Mouse (Mus musculus) gastrocnemius, postnatal 36 days (tissue): ENCODE results near the gene Slc44a4. TPM values are rescaled to one million over a fixed set of nuclear protein-coding genes. Genes with fewer than 3 reads are reported as not detected.
"Not testable (repeated sequence)": the region's sequence is repeated elsewhere in the genome, so short reads cannot be mapped to it uniquely, and the experiment has no call there.

Source experiments
- DNase-seq, 2 experiments: peaks; one replicate each; pipeline ENCODE4 v3.0.0; 2022
- intact Hi-C: fragments of 180-260 bp; cut with DNase I; formaldehyde crosslinking; loops from one replicate; pipeline ENCODE4 v1.15.1; 2025
- total RNA-seq, 2 experiments: library from RNA; stranded (reverse); gene quantifications; 2 replicates each; pipeline ENCODE4 v1.2.3; 2021

Slc44a4 gene
- total RNA-seq, 2 experiments from 2014 or later = 0.17 TPM; not detected in 1

GRCm38 (mm10) chr17:34957966-34958365 is 43.7 kb downstream of the Slc44a4 start:
- intact Hi-C loops, DNase-seq: not testable (repeated sequence)

- intact Hi-C loops, DNase-seq: not testable (repeated sequence)
Measured at GRCm38 (mm10) chr17:34958734-34959129, 44.5 kb downstream of the Slc44a4 start.

GRCm38 (mm10) chr17:34959130-34959778 is 45.0 kb downstream of the Slc44a4 start, which contains the start of gene Hspa1b:
TSS of gene Hspa1b (minus strand) at chr17:34959238.
- peak; percentile 74 to 83 for DNase-seq
- intact Hi-C loops = not testable (repeated sequence)

DNA sequence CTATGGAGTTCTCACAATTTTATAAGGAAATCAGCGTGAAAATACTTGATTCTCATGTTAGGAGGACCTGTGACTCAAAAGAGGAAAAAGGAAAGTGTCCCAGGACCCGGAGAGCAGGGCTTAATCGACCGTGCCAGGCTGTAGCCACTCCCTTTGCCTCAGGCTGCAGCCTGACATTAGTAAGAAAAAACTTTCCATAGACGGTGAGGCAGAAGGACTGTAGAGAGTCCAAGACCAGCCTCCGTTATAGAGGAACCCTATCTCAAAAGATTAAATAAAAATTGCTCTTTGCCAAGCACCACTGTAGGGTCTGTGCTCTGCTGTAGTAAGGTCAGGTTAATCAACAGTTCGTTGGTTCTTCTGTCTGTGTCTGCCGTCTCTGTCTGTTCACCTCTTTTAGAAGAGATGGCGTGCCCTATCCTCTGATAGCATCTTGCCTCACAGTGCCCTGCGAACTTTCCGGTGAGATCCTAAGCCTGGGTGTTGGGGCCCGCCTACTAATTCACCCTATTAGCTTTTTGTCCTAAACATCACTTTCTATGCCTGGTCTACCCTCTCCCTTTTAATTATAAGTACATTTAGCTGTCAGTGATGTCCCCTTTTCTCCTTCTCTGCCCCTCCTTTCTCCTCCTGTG is 45.7 kb downstream of the Slc44a4 start:
- DNase-seq = no peak
- intact Hi-C loops = no loop called here

DNA sequence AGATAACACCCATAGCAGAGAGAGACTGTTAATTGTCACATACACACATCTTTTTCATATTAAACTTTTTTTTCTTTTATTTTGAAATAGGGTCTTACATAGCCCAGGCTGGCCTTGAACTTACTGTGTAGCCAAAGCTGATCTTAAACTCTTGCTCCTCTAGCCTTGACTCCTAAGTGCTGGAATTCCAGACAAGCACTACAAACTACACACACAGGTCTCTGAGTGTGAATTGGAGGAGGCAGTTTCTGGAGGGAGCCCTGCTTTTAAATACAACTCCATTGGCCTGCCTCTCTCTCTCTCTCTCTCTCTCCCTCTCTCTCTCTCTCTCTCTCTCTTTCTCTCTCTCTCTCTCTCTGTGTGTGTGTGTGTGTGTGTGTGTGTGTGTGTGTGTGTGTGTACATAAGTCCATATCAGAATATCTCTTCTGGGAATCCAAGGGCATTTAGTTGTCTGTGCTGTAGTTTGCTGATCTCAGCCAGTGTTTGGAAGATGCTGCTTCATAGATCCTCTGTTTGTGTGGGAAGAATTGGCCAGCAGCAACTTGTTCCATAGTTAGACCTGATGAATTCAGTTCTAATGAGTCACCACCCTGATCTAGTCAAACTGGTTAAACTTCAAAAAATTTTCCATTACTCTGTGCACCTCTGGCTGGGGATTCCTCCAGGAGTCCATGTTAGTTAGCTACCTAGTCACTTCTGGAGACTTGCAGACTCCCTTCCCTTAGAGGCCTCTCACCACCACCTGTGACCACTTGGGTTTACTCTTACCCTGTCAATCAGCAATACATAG is 46.6 kb downstream of the Slc44a4 start:
- intact Hi-C loops = no loop called here

GRCm38 (mm10) chr17:34962125-34962524 is 47.9 kb downstream of the Slc44a4 start:
- no peak for DNase-seq
- intact Hi-C loops = no loop called here

More for the DNA sequence above, 46.6 kb downstream of the Slc44a4 start:
- no peak for DNase-seq

DNA sequence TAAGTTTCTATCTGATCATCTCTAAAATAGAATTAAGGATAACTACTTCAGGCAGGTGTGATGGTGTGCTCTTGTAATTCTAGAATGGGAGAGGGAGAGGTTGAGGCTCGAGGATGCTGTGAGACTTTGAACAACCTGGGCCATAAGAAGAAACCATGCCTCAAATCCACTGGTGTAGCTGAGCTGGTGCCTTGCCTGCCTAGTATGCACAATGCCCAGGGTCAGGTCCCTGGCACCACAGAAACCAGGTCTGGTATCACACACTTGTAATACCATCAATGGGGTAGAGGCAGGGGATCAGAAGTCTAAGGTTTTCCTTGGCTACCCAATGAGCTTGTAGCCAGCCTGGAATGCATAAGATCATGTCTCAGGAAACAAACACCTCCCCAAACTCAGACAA is 48.6 kb downstream of the Slc44a4 start:
- DNase-seq = no peak

DNA sequence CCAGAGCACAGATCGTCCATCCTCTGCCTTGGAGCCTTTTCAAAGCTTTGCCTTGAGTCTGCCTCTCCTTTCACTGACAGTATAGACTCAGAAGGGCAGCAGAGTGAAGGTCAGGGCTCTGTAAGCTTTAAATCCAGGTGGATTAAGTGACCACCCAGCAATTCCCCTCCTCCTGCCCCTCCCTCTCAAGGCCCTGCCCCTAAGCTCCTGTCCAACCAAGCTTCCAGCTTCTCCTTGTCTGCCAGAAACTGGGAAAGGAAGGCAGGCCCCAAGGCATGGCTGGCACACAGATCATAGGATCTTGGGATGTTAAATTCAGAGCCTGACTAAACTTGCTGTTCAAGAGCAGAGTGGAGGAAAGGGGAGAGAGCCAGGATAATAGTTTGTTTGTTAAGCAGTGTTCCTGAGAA is 50.4 kb downstream of the Slc44a4 start:
- DNase-seq = no peak
- intact Hi-C loops = no loop called here

More for the DNA sequence above, 48.6 kb downstream of the Slc44a4 start:
- intact Hi-C loops = no loop called here

GRCm38 (mm10) chr17:34965627-34966026 is 51.4 kb downstream of the Slc44a4 start:
- intact Hi-C loops = no loop called here
- DNase-seq = no peak

DNA sequence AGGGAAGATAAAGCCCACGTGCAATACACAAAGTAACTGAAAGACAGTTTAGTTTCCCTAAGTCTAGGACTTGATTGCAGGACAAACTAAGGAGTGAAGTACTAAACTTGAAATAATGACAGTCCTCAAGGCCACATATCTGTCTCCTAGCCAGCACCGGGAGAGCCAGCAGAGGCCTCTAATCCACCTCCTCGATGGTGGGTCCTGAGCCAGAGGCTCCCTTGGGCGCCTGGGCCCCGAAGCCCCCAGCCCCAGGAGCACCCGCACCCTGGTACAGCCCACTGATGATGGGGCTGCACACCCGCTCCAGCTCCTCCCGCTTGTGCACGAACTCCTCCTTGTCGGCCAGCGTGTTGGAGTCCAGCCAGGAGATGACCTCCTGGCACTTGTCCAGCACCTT is 55.6 kb downstream of the Slc44a4 start, which contains the start of gene Gm20481:
Gm20481 (plus strand) TSS at position 91 of the 400 bp plus-strand sequence.
- DNase-seq, intact Hi-C loops: not testable (repeated sequence)

DNA sequence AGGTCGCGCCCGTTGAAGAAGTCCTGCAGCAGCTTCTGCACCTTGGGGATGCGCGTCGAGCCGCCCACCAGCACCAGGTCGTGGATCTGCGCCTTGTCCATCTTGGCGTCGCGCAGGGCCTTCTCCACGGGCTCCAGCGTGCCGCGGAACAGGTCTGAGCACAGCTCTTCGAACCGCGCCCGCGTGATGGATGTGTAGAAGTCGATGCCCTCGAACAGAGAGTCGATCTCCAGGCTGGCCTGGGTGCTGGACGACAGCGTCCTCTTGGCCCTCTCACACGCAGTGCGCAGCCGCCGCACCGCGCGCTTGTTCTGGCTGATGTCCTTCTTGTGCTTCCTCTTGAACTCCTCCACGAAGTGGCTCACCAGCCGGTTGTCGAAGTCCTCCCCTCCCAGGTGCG is 56.6 kb downstream of the Slc44a4 start:
- intact Hi-C loops, DNase-seq: not testable (repeated sequence)

- intact Hi-C loops, DNase-seq: not testable (repeated sequence)
Measured at GRCm38 (mm10) chr17:34971694-34972068, 57.4 kb downstream of the Slc44a4 start.

DNA sequence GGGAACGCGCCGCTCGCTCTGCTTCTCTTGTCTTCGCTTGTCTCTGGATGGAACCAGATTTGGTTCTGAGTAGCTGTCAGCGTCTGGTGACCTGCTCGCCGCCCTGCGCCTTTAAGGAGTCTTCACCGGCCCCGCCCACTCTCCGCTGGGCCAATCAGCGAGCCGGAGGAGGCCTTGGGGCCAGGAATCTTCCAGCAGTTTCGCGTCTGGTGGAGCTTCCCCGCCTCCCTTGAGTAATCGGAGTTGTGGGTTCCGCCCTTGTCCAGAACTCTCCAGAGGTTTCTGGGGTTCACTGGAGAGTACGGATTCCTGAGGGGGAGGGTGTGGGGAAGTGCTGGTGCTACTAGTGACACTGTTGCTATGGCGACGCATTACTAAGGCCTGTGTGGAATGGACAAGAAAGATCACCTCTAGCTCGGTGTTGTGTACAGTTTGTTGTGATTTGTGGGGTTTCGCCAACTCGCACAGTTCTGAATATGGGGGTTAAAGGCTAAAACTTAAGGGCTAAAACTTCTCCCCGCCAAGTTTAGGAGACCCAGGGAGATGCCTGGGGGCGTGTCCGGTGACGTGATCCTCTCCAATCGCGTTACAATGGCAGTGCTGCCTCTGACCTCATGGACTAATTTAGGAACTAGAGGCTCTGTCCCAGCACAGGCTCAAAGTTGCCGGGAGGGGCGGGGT is 57.9 kb downstream of the Slc44a4 start, which contains the start of the genes Hspa1a and Hspa1l:
Hspa1a (minus strand) TSS at position 88 of the 681 bp plus-strand sequence.
Hspa1l (plus strand) TSS at position 635 of the 681 bp plus-strand sequence.
- intact Hi-C loops = not testable (repeated sequence)

DNA sequence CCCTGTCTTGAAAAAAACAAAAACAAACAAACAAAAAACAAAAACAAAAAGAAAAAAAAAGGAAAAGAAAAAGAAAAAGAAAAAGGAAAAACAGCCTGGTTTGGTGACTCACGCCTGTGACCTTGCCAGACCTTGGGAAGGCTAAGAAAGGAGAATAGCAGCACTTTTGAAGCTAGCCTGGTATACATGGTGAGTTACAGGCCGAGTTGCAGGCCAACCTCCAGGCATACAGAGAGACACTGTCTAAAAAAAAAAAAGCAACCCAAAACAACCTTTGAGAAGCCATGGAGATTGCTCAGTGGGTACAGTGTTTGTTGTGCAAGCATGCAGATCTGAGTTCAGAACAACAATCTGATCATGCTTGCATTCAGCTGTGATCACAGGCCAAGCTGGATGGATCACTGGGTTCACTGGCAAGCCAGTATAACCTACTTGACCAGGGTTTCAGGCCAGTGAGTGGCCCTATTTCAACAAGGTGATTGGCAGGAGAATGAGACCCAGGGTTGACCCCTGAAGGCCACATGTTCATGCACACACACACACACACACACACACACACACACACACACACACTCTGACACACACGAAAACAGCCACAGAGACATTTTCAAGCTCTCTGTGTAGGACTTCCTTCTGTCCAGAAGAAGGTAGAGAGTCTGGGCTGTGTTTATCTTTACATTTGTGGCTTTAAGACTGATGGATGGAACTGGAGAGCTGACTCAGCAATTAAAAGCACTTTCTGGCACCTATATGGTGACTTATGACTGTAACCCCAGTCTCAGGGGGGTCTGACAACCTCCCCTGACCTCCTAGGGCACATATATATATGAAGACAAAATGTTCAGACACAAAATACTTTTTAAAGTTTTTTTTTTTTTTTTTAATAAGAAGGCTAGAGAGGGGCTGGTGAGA is 61.6 kb downstream of the Slc44a4 start:
- intact Hi-C loops = no loop called here
- no peak for DNase-seq

More for the DNA sequence above, 57.9 kb downstream of the Slc44a4 start, which contains the start of the genes Hspa1a and Hspa1l:
- DNase-seq = peak; percentile 73 to 82

- intact Hi-C loops = no loop called here
- no peak for DNase-seq
Measured at GRCm38 (mm10) chr17:34977000-34977399, 62.7 kb downstream of the Slc44a4 start.

GRCm38 (mm10) chr17:34978239-34978638 is 64.0 kb downstream of the Slc44a4 start:
- no peak for DNase-seq
- intact Hi-C loops = no loop called here

GRCm38 (mm10) chr17:34979631-34980030 is 65.4 kb downstream of the Slc44a4 start:
- intact Hi-C loops = loop anchor here (2.0 to 10.0 kb wide), 2 partner anchors 27 to 45 kb away; partner anchors contain the start of gene Neu1
- DNase-seq = no peak
